Mouse (Mus musculus): Measurements from ENCODE around the gene Trap1a.
"Not testable (repeated sequence)": the region's sequence is repeated elsewhere in the genome, so short reads cannot be mapped to it uniquely, and the experiment has no call there.

Gene Trap1a

GRCm38 (mm10) chrX:139333263-139333994, at the start of gene Trap1a:
Gene Trap1a, plus strand, starts transcription at chrX:139333683.
- DNase-seq (ENCODE audit: low spot score in 2 of 2), result no peak

- DNase-seq (ENCODE audit: low spot score in 2 of 2), result no peak
Measured at GRCm38 (mm10) chrX:139293114-139293513, 40.4 kb upstream of the Trap1a start.

- no peak for DNase-seq (ENCODE audit: low spot score in 2 of 2)
Measured at GRCm38 (mm10) chrX:139295325-139295724, 38.2 kb upstream of the Trap1a start.

GRCm38 (mm10) chrX:139317356-139317755, 16.1 kb upstream of the Trap1a start:
- not testable (repeated sequence) for DNase-seq (ENCODE audit: low spot score in 2 of 2)

- DNase-seq (ENCODE audit: low spot score in 2 of 2), result no peak
Measured at GRCm38 (mm10) chrX:139332583-139332982, 900 bp upstream of the Trap1a start.

GRCm38 (mm10) chrX:139334504-139335418, 1.3 kb downstream of the Trap1a start:
- no peak for DNase-seq (ENCODE audit: low spot score in 2 of 2)

GRCm38 (mm10) chrX:139335419-139336074, 2.1 kb downstream of the Trap1a start:
- no peak for DNase-seq (ENCODE audit: low spot score in 2 of 2)

GRCm38 (mm10) chrX:139339553-139339952, 6.1 kb downstream of the Trap1a start:
- no peak for DNase-seq (ENCODE audit: low spot score in 2 of 2)

GRCm38 (mm10) chrX:139341185-139341584, 7.7 kb downstream of the Trap1a start:
- no peak for DNase-seq (ENCODE audit: low spot score in 2 of 2)

GRCm38 (mm10) chrX:139352192-139352772, 18.8 kb downstream of the Trap1a start:
- no peak for DNase-seq (ENCODE audit: low spot score in 2 of 2)

GRCm38 (mm10) chrX:139357639-139358260, 24.3 kb downstream of the Trap1a start:
- DNase-seq (ENCODE audit: low spot score in 2 of 2), result no peak

- DNase-seq (ENCODE audit: low spot score in 2 of 2), result no peak
Measured at GRCm38 (mm10) chrX:139358361-139358760, 24.9 kb downstream of the Trap1a start.

GRCm38 (mm10) chrX:139366837-139367528, 33.5 kb downstream of the Trap1a start:
- DNase-seq (ENCODE audit: low spot score in 2 of 2), result no peak

- DNase-seq (ENCODE audit: low spot score in 2 of 2), result no peak
Measured at GRCm38 (mm10) chrX:139367529-139367908, 34.0 kb downstream of the Trap1a start.

GRCm38 (mm10) chrX:139369122-139369521, 35.6 kb downstream of the Trap1a start:
- no peak for DNase-seq (ENCODE audit: low spot score in 2 of 2)

GRCm38 (mm10) chrX:139372665-139373064, 39.2 kb downstream of the Trap1a start:
- DNase-seq (ENCODE audit: low spot score in 2 of 2), result no peak
